Mouse (Mus musculus) kidney, postnatal 10 days (tissue): ENCODE measurements at regions not wholly inside any gene's neighbourhood (a gene's known extent, or its start where the extent isn't known, plus 50 kb on each side); places are given as distances from the start of the nearest gene placed in this dataset.

ENCODE experiments used
- DNase-seq: peaks from one replicate; pipeline ENCODE4 v3.0.0; 2021; ENCODE audit warnings: mixed read lengths

GRCm38 (mm10) chr10:45763160-45763955 lies 185.7 kb downstream of the Hace1 start:
- no peak for DNase-seq

- no peak for DNase-seq
Observed at GRCm38 (mm10) chr10:45779720-45780119, 202.1 kb downstream of the Hace1 start.

DNA sequence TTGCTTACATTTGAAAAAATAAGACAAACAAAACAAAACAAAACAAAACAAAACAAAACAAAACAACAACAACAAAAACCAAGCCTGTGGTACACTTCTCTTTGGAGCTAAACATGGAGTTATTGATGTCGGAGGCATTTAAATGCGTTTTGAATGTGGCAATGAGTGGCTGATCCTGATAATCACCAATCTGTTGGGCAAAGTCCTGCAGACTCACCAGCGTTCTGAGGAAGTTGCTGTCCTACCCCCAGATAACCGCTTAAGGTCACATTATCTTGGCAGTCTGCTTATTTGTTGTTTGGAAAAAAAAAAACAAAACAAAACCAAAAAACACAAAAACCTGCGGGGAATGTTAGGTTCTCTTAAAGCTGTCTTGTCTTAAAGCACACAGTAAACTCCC lies 205.4 kb downstream of the Hace1 start:
- DNase-seq: no peak

- DNase-seq: no peak
Observed at GRCm38 (mm10) chr10:45783461-45784149, 206.0 kb downstream of the Hace1 start.

- DNase-seq: no peak
Observed at GRCm38 (mm10) chr10:45784150-45784479, 206.5 kb downstream of the Hace1 start.

DNA sequence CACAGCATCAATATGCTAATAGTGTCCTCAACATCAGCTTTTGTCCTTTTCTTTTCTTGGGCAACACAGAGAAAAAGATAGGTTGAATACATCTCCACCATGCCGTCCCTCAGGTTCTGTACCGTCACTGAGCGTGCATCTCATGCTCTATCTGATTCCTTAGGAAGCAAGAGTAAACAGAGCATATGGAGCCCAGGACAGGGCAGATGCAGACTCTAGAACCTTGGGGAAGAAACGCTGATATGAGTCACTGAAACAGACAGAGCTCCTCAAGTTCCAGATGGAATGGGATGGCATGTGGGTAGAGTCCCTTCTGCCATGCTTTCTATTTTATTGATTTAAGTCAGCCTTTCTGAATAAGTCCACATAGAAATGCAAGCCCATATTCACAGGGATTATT lies 206.9 kb downstream of the Hace1 start:
- no peak for DNase-seq

GRCm38 (mm10) chr10:45788356-45788755 lies 210.7 kb downstream of the Hace1 start:
- no peak for DNase-seq

DNA sequence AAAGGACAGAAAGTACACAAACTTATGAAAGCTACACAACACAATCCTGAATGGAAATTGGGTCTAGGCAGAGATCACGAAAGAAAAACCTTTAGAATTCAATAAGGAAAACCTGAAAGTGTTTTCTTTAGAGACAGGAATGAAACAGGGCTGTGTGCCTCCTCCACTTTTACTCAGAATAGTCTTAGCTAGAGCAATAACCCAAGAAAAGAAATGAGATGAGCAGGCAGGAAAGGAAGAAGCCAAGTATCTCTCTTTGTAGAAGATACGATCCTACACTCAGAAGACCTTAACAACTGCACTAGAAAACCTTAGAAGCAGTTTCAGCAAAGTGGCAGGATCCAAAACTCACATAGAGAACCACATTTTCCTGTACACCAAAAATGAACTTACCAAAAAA lies 218.0 kb downstream of the Hace1 start:
- no peak for DNase-seq

GRCm38 (mm10) chr10:45800070-45800851 lies 222.6 kb downstream of the Hace1 start:
- DNase-seq: peak; percentile 74

- DNase-seq: no peak
Observed at GRCm38 (mm10) chr10:45801463-45801862, 223.8 kb downstream of the Hace1 start.

DNA sequence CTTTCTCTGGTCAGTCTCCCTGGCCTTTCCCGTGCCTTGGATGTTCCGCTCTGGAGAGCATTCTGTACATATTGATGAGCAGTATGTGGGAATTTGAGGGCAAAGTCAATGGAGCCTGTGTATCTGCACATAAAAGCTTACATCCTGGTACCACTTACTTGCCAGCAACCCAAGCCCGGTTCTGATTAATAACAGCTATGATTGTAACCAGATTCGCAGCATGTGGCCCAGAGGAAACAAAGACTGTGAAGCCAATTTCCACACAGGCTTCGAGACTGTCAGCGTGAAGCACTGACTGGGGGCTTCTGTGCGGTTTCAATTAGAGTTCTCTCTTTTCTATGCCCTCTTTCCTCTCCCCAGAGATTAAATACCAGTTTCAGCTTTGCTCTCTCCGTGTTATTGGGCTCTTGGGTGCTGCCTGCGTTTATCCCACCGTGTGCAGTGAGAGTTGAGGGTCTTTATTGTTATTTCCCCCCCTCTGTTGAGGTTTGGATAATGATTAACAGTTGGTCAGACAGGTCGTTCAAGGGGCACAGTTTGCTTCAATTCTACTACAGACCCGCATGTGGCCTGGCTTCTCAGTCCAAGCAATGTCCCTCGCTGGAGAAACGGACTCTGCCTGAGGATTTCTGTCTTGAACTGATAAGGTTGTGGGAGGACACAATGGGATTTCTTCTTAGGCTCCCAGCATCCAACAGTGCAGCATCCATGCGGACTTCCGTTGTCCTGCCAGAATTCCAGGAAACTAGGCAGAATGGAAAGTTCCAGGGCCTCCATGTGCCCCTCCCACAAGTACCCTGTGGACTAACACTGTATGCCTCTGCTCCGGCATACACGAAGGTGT lies 229.6 kb downstream of the Hace1 start:
- peak; percentile 26 for DNase-seq

DNA sequence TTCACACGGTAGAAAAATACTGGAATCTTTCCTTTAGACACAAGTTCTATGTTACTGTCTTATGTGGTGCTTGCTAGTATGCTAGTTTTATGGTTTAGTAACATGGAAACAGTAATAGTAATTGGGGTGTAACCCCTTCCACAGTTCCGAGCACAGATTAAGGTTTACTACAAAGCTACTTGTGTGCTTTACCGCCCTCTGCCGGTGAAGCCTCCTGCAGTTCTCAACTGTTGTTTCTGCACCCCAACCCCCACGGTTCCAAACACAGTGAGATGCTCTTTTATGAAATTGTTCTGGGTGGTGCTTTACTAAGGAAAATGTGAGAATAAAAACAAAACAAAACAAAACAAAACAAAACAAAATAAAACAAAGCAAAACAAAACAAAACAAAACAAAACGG lies 234.3 kb downstream of the Hace1 start:
- DNase-seq: peak; percentile 71

DNA sequence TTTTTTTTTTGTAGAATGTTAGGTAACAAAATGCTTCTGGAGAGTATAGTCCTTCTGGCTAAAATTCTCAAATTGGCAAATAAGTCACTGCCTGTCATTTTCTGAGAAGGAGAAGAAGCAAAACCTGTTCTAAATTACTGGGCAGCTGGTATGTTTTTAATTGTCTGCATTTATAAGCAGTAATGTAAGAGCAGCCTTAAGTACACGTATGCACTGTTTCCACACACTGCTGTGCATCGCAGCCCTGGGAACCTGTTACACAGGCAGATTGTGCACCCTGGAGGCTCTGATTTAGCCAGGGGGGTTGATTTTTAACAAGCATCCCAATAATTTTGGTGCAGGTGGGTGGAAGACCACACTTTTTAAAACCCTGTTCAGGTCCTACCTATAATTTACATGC lies 236.2 kb downstream of the Hace1 start:
- DNase-seq: no peak

DNA sequence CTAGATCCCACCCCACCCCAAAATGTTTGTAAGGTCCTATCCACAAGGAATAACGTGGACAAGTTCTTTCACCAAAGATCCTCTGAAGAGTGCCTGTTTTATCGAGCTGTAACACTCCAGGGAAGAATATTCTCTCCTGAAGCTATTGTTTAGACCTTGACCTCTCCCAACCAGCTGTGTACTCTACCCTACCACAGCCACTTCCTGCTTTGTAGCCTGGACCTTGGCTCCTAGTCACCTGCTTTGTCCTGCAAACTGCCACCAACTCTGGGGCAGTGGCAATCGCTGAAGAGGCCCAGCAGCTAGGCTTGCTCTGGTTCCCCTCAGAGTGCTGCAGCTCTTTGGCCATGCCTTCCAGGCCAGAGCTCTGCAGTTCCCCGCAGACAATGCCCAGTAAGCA lies 239.1 kb downstream of the Hace1 start:
- DNase-seq: no peak

DNA sequence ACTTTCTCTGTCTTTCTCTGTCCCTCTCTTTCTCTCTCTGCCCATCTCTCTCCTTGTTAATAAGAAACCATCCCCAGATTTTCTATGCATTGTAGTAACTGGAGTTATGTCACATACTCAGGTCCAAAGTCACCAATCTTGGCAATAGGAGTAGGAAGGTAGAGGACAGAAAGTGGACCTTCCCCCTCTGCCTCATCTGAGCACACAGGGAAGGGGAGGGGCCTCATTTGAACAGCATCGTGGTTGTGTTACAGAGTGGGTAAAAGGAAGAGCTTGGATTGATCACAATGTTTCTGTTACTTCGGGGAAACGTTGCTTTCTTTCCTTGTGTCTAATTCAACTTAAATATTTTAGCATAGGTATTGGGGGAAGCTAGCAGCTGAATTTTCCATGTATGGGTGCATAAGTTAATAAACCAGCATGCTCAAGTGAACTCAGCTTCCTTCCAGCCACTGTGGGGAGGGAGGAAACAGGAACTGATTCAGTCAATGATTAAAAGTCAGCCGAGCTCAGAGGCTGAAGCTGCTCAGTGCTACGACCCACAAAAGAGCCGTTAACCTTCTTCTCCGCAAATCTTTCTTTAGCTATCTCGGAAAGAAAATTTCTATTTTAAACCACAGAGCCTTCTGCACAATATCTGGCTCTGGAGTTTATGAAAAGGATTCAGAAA lies 243.5 kb downstream of the Hace1 start:
- peak; percentile 29 for DNase-seq

- DNase-seq: no peak
Observed at GRCm38 (mm10) chr10:45822251-45822650, 244.6 kb downstream of the Hace1 start.

GRCm38 (mm10) chr10:45823612-45824011 lies 246.0 kb downstream of the Hace1 start:
- no peak for DNase-seq

DNA sequence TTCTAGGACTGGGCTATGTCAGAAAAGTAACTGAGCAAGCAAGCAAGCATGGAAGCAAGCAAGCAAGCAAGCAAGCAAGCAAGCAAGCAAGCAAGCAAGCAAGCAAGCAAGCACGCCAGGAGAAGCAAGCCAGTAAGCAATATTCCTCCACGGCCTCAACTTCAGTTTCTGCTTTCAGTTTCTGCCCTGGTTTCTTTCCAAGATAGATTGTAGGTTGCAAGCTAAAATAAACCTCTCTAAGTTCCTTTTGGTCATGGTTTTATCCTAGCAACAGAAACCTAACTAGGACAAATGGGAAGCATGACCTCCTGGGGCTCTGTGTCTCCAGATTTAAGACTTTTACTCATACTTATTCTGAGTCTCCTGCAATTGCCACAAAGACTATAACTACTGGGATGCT lies 271.0 kb downstream of the Hace1 start:
- DNase-seq: no peak

GRCm38 (mm10) chr10:45849841-45850240 lies 272.2 kb downstream of the Hace1 start:
- no peak for DNase-seq

GRCm38 (mm10) chr10:45850625-45851024 lies 273.0 kb downstream of the Hace1 start:
- peak; percentile 20 for DNase-seq

- DNase-seq: no peak
Observed at GRCm38 (mm10) chr10:45852688-45853087, 275.1 kb downstream of the Hace1 start.

DNA sequence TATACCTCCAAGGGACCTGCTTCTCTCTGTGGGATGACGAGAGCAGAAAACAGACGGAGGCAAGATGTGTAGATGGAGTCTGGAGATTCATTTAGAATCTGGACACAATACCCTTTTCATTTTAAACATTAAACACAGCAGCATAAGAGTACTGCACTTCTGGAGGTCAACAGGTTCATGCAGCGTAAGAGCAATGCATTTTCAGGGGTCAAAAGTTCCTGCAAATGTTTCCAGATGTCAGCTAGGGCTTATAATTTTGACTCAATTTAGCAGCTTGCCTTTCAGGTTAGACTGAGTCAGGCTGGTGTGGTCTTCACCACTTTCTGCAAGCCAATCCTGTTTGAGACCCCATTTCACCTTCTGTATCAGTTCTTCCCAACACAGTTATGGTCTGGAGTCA lies 277.9 kb downstream of the Hace1 start:
- DNase-seq: no peak
